Mouse (Mus musculus) retina, postnatal 1 day (tissue): ENCODE results near the gene Ptprt.
A peak's percentile ranks its signal among the peaks of the same experiment; 100 is the strongest.

Source experiments
- DNase-seq: peaks from one replicate; pipeline ENCODE4 v3.0.0-alpha.2; 2012

Gene Ptprt

GRCm38 (mm10) chr2:161513256-161513655 lies 1147.7 kb downstream of the Ptprt start:
- DNase-seq: peak; percentile 76

DNA sequence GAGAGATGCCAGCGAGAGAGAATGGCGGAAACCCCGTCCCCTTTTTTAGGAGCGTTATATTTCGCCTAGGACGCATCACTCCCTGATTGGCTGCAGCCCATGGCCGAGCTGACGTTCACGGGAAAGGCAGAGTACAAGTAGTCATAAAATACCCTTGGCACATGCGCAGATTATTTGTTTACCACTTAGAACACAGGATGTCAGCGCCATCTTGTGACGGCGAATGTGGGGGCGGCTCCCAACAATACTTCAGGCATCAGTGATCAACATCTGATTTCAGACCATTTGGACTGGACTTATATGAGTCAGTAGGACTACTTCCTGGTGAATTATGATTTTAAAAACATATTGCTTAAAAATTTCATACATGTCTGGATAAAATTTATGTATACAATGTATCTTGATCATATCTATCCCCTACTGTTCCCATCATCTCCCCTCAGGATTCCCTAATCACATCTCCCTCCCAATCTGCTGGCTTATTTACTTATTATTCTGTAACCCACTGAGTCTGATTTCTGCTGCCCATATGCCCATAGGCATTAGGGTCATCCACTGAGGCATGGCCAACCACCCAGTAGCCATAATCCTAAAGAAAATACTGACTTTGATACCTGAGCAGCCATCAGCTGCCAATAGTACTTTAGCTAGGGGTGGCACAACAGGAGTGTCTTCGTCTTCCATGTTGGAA lies 1148.9 kb downstream of the Ptprt start:
- peak; percentile 80 for DNase-seq

DNA sequence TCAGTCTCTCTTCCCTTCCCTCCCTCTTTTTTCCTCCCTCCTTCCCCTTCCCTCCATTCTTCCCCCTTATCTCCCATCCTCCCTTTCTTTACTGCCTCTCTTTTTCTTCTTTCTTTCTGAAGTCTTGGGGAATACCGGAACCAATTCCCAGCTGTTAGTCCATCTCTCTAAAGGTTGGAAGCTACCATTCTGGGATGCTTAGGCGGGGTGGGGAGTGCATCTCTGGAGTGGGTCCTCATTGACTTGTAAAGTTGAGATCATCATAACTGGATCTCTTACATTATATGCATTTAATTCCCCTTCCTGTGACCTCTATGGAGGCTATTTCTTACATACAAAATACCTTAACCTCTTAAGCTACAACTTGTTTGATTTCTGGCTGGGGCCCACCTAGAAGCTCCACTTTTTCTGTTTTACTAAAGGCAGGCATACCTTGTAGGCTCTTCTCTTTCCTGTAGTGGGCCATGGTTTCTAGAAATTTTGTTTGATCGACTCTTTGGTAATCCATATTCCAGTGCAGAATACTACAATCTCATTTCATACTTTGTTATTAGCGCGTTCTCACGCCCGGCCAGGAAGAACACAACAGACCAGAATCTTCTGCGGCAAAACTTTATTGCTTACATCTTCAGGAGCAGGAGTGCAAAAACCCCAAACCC lies 1149.7 kb downstream of the Ptprt start:
- peak; percentile 44 for DNase-seq

DNA sequence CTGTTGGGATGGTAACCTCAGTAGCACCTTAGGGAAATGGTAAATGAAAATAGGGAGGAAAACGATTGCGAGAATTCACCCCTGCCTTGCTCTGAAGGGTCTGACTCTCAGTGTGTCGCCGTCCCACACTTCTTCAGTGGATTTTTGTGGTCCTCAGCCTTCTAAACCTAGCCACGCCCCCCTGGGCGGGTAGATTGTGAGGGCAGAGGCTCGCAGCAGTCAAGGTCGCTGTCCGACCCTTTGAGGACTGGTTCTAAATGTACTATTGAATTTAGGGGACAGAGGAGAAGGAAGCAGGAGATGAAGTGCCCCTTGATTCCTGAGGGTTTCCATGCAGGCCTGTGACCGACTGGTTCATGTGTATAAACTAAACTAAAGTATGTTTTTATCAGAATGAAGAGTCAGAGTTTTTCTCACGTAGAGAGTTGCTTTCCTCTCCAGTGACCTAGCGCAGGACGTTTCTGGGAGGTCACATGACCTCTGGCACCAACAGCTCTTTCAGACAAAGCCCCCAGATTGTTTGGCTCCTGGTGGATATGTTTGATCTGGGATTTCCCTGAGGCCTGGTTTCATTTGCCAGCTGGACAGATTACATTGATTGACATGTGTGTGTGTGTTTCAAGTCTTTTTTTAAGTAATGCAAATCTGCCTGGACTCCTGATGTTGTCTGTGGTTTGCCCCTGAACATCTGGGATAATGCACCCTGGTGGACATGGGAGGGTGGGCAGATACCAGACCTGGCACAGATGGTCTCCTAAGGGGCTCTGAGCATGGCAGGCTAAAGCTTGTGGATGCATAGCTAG lies 1161.6 kb downstream of the Ptprt start:
- peak; percentile 76 for DNase-seq

- peak; percentile 58 for DNase-seq
These were observed 1162.4 kb downstream of the Ptprt start for GRCm38 (mm10) chr2:161498449-161499096.

- peak; percentile 74 for DNase-seq
These were observed 1179.2 kb downstream of the Ptprt start for GRCm38 (mm10) chr2:161481741-161482140.

DNA sequence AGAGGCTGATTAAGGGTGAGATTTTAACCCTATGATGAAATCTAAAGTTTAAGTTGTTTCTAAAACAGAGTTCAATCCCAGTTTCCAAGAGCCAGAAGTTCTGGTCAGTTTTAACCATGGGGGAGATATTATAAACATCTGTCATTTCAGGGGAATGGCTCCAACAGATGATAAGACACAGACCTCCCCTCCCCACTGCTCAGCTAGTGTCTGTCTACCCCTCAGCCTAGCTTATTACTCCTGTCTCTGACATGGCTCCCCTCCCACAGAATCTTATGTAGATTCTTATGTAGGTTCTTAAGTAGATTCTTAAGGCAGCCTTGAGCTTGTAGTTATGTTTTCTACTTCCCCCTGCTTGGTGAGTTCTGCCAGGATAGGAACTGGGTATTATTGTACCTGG lies 1180.5 kb downstream of the Ptprt start:
- DNase-seq: no peak
